ENCODE assay signal across 8 mouse cellular contexts in the genomic region with DNA sequence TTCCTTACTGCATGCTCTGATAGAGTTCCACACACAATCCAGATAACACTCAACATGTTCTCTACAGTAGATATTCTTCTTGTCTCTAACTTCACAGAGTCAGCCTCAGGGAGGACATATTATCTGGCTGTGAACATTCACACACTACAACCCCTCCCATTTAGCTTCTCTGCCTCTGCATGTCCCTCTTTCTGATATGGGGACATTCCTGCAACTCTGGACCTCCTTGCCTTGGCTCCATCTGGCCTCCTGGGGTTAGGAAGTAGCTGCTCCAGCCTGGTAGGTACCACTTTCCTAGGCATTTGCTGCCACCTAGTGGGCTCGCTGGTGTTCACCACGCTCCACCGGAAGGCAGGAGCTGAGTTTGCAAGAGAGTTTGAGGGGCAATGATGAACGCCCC. TPM values are rescaled to one million over a fixed set of nuclear protein-coding genes. Genes with fewer than 3 reads are reported as not detected.
A peak's percentile ranks its signal among the peaks of the same experiment; 100 is the strongest.
DNase-seq lines count a peak whose midpoint lies in the region; ATAC-seq lines count a peak whose summit lies in the region.

No protein-coding gene starts in this region.

- H3K9me3 ChIP-seq in hindbrain, embryonic 11.5 days (ENCODE audit: control insufficient read depth, low read length), result no peaks in the 10 kb centered on the region

- H3K4me2 ChIP-seq in hindbrain, embryonic 11.5 days (replicated peaks; ENCODE audit: low read depth, low read length), result no peak overlapping the region

- no peaks in the 10 kb centered on the region for H3K27me3 ChIP-seq in hindbrain, embryonic 11.5 days (ENCODE audit: control insufficient read depth, insufficient read depth, low read length)

- H3K9ac ChIP-seq in hindbrain, embryonic 11.5 days (ENCODE audit: low read depth, low read length), result no peak overlapping the region

- H3K4me3 ChIP-seq in hindbrain, embryonic 11.5 days (ENCODE audit: low read depth, low read length), result no peak overlapping the region

- peak; percentile 90 for DNase-seq in NIH3T3 (ENCODE audit: low read depth)
- peak; percentile 75 for DNase-seq in cerebellum, adult 8-10 months
- DNase-seq in hindbrain, embryonic 11.5 days (ENCODE audit: low spot score), result peak; percentile 92
- DNase-seq in layer of hippocampus, postnatal 10 days (ENCODE audit: low spot score in 2 of 2), result peak; percentile 85 to 87
- DNase-seq in lung, postnatal 36 days, result peak; percentile 85
- DNase-seq in right cerebral cortex, adult 2 months (ENCODE audit: low spot score in 2 of 2), result peak; percentile 81 to 83
- DNase-seq in urinary bladder, postnatal 36 days (ENCODE audit: low spot score in 2 of 2), result peak; percentile 67 to 78

- ATAC-seq in frontal cortex, adult (ENCODE audit: low TSS enrichment), result peak; percentile 66
- ATAC-seq in hindbrain, embryonic 11.5 days (ENCODE audit: low FRiP score), result peak; percentile 51; the same call in 1 of the 2 replicates

- H3K27ac ChIP-seq in hindbrain, embryonic 11.5 days (ENCODE audit: low read depth, low read length), result no peak overlapping the region

- 2% methylated on average over 4 of the region's 4 CpGs for WGBS in hindbrain, embryonic 11.5 days

- peaks cover 3% of the 10 kb centered on the region; the same call in 1 of the 2 replicates for H3K4me1 ChIP-seq in hindbrain, embryonic 11.5 days (replicated peaks; ENCODE audit: control insufficient read depth, insufficient read depth, low read length)

- H3K36me3 ChIP-seq in hindbrain, embryonic 11.5 days (ENCODE audit: control insufficient read depth, insufficient read depth, low read length), result no peaks in the 10 kb centered on the region

RNA-seq across cellular contexts. Expression of a gene that starts 14.5 kb away (rescaled TPM):
- 473 and 505 TPM in 2 replicates for polyA plus RNA-seq in hindbrain, embryonic 11.5 days (2014; fragmentation: Nextera tagmentation; extraction: Ambion mirVana)
- 1,000 to 10,000 TPM; 1,193 to 1,271 TPM for total RNA-seq in layer of hippocampus, postnatal 10 days (2021)
